Mouse (Mus musculus) stomach, embryonic 15.5 days (tissue): ENCODE measurements around the gene Rhobtb1. TPM values are rescaled to one million over a fixed set of nuclear protein-coding genes. Genes with fewer than 3 reads are reported as not detected.
A peak's percentile ranks its signal among the peaks of the same experiment; 100 is the strongest.

ENCODE experiments used
- ATAC-seq: fragments of 200-750 bp; cut with Nextera tagmentation; 2 replicates; pipeline ENCODE4 v1.8.0; 2017; ENCODE audit warnings: low read depth, moderate number of reproducible peaks, moderate TSS enrichment; ENCODE audit not compliant: insufficient read depth, low FRiP score
- H3K27ac ChIP-seq: fragments of 300-500 bp; sonication (generic); 2 replicates; pipeline ENCODE4 v1.5.1; 2015; ENCODE audit warnings: mild to moderate bottlenecking, inconsistent platforms
- H3K27me3 ChIP-seq: fragments of 300-500 bp; sonication (generic); replicated peaks from 2 replicates; pipeline ENCODE4 v1.6.1; 2015; ENCODE audit warnings: inconsistent platforms
- H3K36me3 ChIP-seq: fragments of 300-500 bp; sonication (generic); 2 replicates; pipeline ENCODE4 v1.6.1; 2015; ENCODE audit warnings: inconsistent platforms
- H3K4me1 ChIP-seq: fragments of 300-500 bp; sonication (generic); 2 replicates; pipeline ENCODE4 v1.6.1; 2015; ENCODE audit warnings: inconsistent platforms
- H3K4me2 ChIP-seq: fragments of 300-500 bp; sonication (generic); 2 replicates; pipeline ENCODE4 v1.6.1; 2015; ENCODE audit warnings: mild to moderate bottlenecking, inconsistent platforms
- H3K4me3 ChIP-seq: fragments of 300-500 bp; sonication (generic); replicated peaks from 2 replicates; pipeline ENCODE4 v1.5.1; 2015; ENCODE audit warnings: inconsistent platforms
- H3K9ac ChIP-seq: fragments of 300-500 bp; sonication (generic); 2 replicates; pipeline ENCODE4 v1.6.1; 2015; ENCODE audit warnings: inconsistent platforms
- H3K9me3 ChIP-seq: fragments of 300-500 bp; sonication (generic); 2 replicates; pipeline ENCODE4 v1.6.1; 2016; ENCODE audit warnings: inconsistent platforms
- WGBS: fragments of 180-500 bp; shearing (Covaris S2); methylation state at CpG from one replicate; pipeline ENCODE4 v1.1.7; 2015; 5-methylcytosine and 5-hydroxymethylcytosine counted together
- polyA plus RNA-seq: library from polyadenylated mRNA; unstranded; fragments of >200 nt; fragmentation: Nextera tagmentation; extraction: Ambion mirVana; gene quantifications from 2 replicates; pipeline ENCODE4 v1.2.1, GENCODE M21; 2015

The Rhobtb1 gene
- polyA plus RNA-seq, result 28.6 and 33.0 TPM in 2 replicates

- Histone ChIP-seq H3K36me3 (no peaks in the 10 kb centered on the region), H3K27me3 (no peaks in the 10 kb centered on the region), H3K4me1 (no peaks in the 10 kb centered on the region), H3K9me3 (no peaks in the 10 kb centered on the region), H3K4me2 (peak within 1 kb of the TSS; percentile 31), H3K4me3 (0 out of 2 replicates have a peak within 1 kb of the TSS, but pooled peaks have one; percentile 3), H3K9ac (no peak within 1 kb of the TSS), H3K27ac (no peak within 1 kb of the TSS)
- ATAC-seq, result peak; percentile 75; the same call in 1 of the 2 replicates
- WGBS, result 46% methylated on average over 20 of the region's 20 CpGs
Observed at GRCm38 (mm10) chr10:69151045-69151444, at the start of gene Rhobtb1. Gene Rhobtb1, plus strand, starts transcription at chr10:69151434.

- WGBS, result 75% methylated on average over 4 of the region's 4 CpGs
- ATAC-seq, result no peak
Observed at GRCm38 (mm10) chr10:69101988-69102387, 49.2 kb upstream of the Rhobtb1 start.

GRCm38 (mm10) chr10:69104143-69104882 is 46.9 kb upstream of the Rhobtb1 start:
- Histone ChIP-seq H3K4me2 (peak overlapping the region; percentile 6; the same call in 1 of the 2 replicates), H3K4me1 (peaks cover 6% of the 10 kb centered on the region; the same call in 1 of the 2 replicates), H3K27ac (peak overlapping the region; percentile 75), H3K36me3 (no peaks in the 10 kb centered on the region), H3K9ac (no peak overlapping the region), H3K9me3 (no peaks in the 10 kb centered on the region), H3K4me3 (no peak overlapping the region), H3K27me3 (no peaks in the 10 kb centered on the region)
- ATAC-seq, result peak; percentile 86
- WGBS, result 54% methylated on average over 12 of the region's 12 CpGs

More at GRCm38 (mm10) chr10:69101988-69102387, 49.2 kb upstream of the Rhobtb1 start:
- Histone ChIP-seq H3K9ac (no peak overlapping the region), H3K4me2 (no peak overlapping the region), H3K27me3 (no peaks in the 10 kb centered on the region), H3K9me3 (no peaks in the 10 kb centered on the region), H3K27ac (no peak overlapping the region), H3K4me1 (0 out of 2 replicates have a peak, but pooled peaks cover 3% of the 10 kb centered on the region), H3K36me3 (no peaks in the 10 kb centered on the region), H3K4me3 (no peak overlapping the region)

GRCm38 (mm10) chr10:69104883-69105225 is 46.4 kb upstream of the Rhobtb1 start:
- Histone ChIP-seq H3K27ac (peak overlapping the region; percentile 75), H3K4me1 (peaks cover 6% of the 10 kb centered on the region; the same call in 1 of the 2 replicates), H3K9me3 (no peaks in the 10 kb centered on the region), H3K4me3 (no peak overlapping the region), H3K27me3 (no peaks in the 10 kb centered on the region), H3K36me3 (no peaks in the 10 kb centered on the region), H3K9ac (no peak overlapping the region), H3K4me2 (peak overlapping the region; percentile 6; the same call in 1 of the 2 replicates)
- 51% methylated on average over 9 of the region's 9 CpGs for WGBS
- no peak; the same call in 1 of the 2 replicates for ATAC-seq

- Histone ChIP-seq H3K9me3 (no peaks in the 10 kb centered on the region), H3K4me2 (no peak overlapping the region), H3K36me3 (no peaks in the 10 kb centered on the region), H3K27me3 (no peaks in the 10 kb centered on the region), H3K9ac (no peak overlapping the region), H3K4me3 (no peak overlapping the region), H3K4me1 (peaks cover 6% of the 10 kb centered on the region; the same call in 1 of the 2 replicates), H3K27ac (peak overlapping the region; percentile 71; the same call in 1 of the 2 replicates)
- no peak for ATAC-seq
- WGBS, result 44% methylated on average over 1 of the region's 1 CpGs
Observed at GRCm38 (mm10) chr10:69106796-69107195, 44.4 kb upstream of the Rhobtb1 start.

GRCm38 (mm10) chr10:69107253-69107652 is 44.0 kb upstream of the Rhobtb1 start:
- Histone ChIP-seq H3K9me3 (no peaks in the 10 kb centered on the region), H3K4me3 (no peak overlapping the region), H3K9ac (no peak overlapping the region), H3K36me3 (no peaks in the 10 kb centered on the region), H3K4me1 (peaks cover 6% of the 10 kb centered on the region; the same call in 1 of the 2 replicates), H3K27me3 (no peaks in the 10 kb centered on the region), H3K4me2 (no peak overlapping the region), H3K27ac (peak overlapping the region; percentile 59; the same call in 1 of the 2 replicates)
- ATAC-seq, result peak; percentile 63; the same call in 1 of the 2 replicates
- 19% methylated on average over 8 of the region's 8 CpGs for WGBS

- Histone ChIP-seq H3K9ac (no peak overlapping the region), H3K27ac (no peak overlapping the region), H3K9me3 (no peaks in the 10 kb centered on the region), H3K36me3 (no peaks in the 10 kb centered on the region), H3K4me2 (no peak overlapping the region), H3K4me3 (no peak overlapping the region), H3K4me1 (no peaks in the 10 kb centered on the region), H3K27me3 (no peaks in the 10 kb centered on the region)
- ATAC-seq, result no peak
Observed at GRCm38 (mm10) chr10:69114384-69114783, 36.9 kb upstream of the Rhobtb1 start.

- Histone ChIP-seq H3K4me3 (no peak overlapping the region), H3K4me1 (no peaks in the 10 kb centered on the region), H3K9me3 (no peaks in the 10 kb centered on the region), H3K9ac (no peak overlapping the region), H3K4me2 (no peak overlapping the region), H3K36me3 (no peaks in the 10 kb centered on the region), H3K27me3 (no peaks in the 10 kb centered on the region), H3K27ac (no peak overlapping the region)
- no peak for ATAC-seq
Observed at GRCm38 (mm10) chr10:69117996-69118395, 33.2 kb upstream of the Rhobtb1 start.

- ATAC-seq, result no peak
- Histone ChIP-seq H3K4me1 (no peaks in the 10 kb centered on the region), H3K4me3 (no peak overlapping the region), H3K9ac (no peak overlapping the region), H3K27ac (no peak overlapping the region), H3K9me3 (no peaks in the 10 kb centered on the region), H3K36me3 (no peaks in the 10 kb centered on the region), H3K4me2 (no peak overlapping the region), H3K27me3 (no peaks in the 10 kb centered on the region)
- WGBS, result 69% methylated on average over 3 of the region's 3 CpGs
Observed at GRCm38 (mm10) chr10:69118893-69119292, 32.3 kb upstream of the Rhobtb1 start.

- ATAC-seq, result no peak
- H3K27ac ChIP-seq, result no peak overlapping the region
- H3K4me3 ChIP-seq, result no peak overlapping the region
- H3K9ac ChIP-seq, result no peak overlapping the region
- H3K9me3 ChIP-seq, result no peaks in the 10 kb centered on the region
- H3K4me1 ChIP-seq, result no peaks in the 10 kb centered on the region
- WGBS, result 52% methylated on average over 1 of the region's 1 CpGs
- no peak overlapping the region for H3K4me2 ChIP-seq
- no peaks in the 10 kb centered on the region for H3K36me3 ChIP-seq
- H3K27me3 ChIP-seq, result no peaks in the 10 kb centered on the region
Observed at GRCm38 (mm10) chr10:69119456-69119855, 31.8 kb upstream of the Rhobtb1 start.

GRCm38 (mm10) chr10:69126546-69126945 is 24.7 kb upstream of the Rhobtb1 start:
- Histone ChIP-seq H3K4me3 (no peak overlapping the region), H3K9me3 (no peaks in the 10 kb centered on the region), H3K9ac (no peak overlapping the region), H3K4me1 (no peaks in the 10 kb centered on the region), H3K4me2 (no peak overlapping the region), H3K27me3 (no peaks in the 10 kb centered on the region), H3K27ac (no peak overlapping the region), H3K36me3 (no peaks in the 10 kb centered on the region)
- 91% methylated on average over 2 of the region's 2 CpGs for WGBS
- no peak for ATAC-seq

- Histone ChIP-seq H3K4me1 (no peaks in the 10 kb centered on the region), H3K9ac (no peak overlapping the region), H3K36me3 (no peaks in the 10 kb centered on the region), H3K27ac (no peak overlapping the region), H3K4me3 (no peak overlapping the region), H3K9me3 (no peaks in the 10 kb centered on the region), H3K4me2 (no peak overlapping the region), H3K27me3 (no peaks in the 10 kb centered on the region)
- ATAC-seq, result no peak
- WGBS, result 73% methylated on average over 3 of the region's 3 CpGs
Observed at GRCm38 (mm10) chr10:69128531-69128930, 22.7 kb upstream of the Rhobtb1 start.
